Mouse (Mus musculus) layer of hippocampus, adult 11-12 months (tissue): ENCODE data around the gene Spag9.

ENCODE experiments used
- DNase-seq: peaks from one replicate; pipeline ENCODE4 v3.0.0; 2022; ENCODE audit warnings: low spot score

The Spag9 gene

GRCm38 (mm10) chr11:94054176-94054575 lies 58.3 kb downstream of the Spag9 start:
- DNase-seq: no peak

DNA sequence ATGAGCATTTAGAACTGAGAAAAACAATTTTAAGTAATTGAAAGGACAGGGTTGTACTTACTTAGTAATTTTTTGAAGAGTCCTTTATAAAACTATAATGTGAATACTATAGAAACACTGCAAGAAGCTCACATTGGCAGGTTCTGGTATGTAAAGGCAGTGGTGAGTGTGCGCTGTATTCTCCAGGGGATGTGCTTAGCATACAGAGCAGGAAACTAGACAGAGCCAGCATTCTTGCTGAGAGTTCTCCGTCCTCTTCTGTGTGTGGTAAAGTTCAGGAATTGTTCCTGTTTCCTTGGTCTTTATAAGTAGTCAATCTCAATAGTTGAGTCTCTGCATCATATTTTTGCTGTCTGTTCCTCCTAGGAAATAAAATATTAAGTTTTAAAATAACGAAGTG lies 59.0 kb downstream of the Spag9 start:
- peak; percentile 35 for DNase-seq

DNA sequence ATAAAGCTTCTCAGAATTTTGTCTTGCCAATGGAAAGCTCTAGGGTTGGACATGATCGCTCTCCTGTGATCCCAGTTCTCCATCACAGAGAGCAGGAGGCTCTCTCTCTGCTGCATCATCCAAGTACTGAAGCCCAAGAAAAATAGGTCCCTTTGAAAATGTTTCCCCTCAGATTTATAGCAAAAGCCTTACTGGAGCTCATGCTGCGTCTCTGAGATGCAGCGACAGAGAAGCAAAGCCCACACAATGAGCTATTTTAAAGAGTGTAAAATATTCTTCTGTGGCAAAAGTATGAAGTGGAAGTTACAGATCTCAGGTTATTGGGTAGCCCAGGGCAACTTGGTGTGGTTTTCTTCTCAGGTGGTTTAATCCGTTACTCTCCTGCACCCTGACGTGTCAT lies 68.0 kb downstream of the Spag9 start:
- no peak for DNase-seq

- DNase-seq: no peak
These were observed 74.6 kb downstream of the Spag9 start for GRCm38 (mm10) chr11:94070455-94070854.

GRCm38 (mm10) chr11:94073283-94073682 lies 77.4 kb downstream of the Spag9 start:
- DNase-seq: no peak

- peak; percentile 61 for DNase-seq
These were observed 91.1 kb downstream of the Spag9 start for GRCm38 (mm10) chr11:94086966-94087365.

DNA sequence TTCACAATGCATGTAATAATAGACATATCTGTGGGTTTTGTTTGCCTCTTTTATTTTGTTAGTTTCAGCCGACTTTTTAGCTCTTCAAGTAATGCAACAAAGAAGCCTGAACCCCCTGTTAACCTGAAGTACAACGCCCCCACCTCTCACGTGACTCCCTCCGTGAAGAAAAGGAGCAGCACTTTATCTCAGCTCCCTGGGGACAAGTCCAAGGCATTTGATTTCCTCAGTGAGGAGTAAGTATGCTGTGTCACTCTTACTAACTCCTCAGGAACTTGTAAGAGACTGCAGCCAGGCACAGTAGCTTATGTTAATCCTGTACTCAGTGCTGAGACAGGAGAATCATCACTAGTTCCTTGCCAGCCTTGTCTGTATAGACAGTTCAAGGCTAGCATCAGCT lies 94.6 kb downstream of the Spag9 start:
- no peak for DNase-seq

GRCm38 (mm10) chr11:94097489-94097888 lies 101.6 kb downstream of the Spag9 start:
- no peak for DNase-seq

DNA sequence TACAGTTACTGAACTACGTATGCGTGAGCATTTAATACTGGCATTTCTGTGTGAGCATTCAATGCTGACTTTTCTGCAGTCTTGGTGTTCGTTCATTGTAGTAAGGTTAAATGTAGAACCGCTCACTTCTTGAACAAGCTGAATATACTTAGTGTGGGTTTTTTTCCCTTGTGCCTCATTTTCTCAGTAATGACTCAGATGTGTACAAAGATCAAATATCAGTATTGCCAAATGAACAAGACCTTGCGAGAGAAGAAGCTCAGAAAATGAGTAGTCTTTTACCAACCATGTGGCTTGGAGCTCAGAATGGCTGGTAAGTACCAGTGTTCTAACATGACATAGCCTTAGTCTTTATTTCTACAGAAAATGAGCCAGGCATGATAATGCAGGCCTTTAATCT lies 102.9 kb downstream of the Spag9 start:
- no peak for DNase-seq

DNA sequence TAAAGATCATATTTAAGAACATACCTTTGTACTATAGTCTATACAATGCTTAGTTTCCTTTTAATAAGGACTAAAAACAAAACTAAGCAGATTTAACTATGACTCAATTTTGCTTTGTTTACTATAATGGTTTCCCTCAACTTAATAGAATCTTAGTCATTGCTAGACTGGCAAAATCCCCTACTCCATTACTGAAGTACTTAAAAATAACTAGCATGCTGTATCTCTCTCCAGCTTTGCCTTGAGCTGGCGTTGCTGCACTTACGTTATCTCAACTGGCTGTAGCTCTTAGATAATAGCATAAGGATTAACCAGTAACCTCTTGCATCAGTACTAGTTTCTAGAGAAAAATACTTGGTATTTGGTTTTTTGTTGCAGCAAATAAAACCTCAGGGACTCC lies 117.9 kb downstream of the Spag9 start:
- no peak for DNase-seq

DNA sequence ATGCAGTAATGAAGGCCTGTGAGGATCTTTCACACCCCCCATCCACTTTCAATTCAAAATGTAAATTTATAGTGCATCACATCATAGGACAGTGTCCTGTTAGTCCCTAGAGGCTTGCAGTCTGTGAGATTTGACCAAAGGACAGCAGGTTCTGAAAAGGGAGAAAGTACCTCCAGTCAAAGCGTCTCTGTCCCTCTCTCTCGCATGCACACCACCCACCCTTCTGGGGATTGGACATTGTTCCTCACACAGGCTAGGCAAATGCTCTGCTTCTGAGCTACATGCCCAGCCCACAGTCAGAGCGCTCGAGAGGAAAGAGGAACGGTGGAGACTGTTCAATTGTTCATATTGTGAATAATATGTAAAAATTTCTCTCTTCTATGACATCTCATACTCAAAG lies 119.5 kb downstream of the Spag9 start:
- DNase-seq: no peak

DNA sequence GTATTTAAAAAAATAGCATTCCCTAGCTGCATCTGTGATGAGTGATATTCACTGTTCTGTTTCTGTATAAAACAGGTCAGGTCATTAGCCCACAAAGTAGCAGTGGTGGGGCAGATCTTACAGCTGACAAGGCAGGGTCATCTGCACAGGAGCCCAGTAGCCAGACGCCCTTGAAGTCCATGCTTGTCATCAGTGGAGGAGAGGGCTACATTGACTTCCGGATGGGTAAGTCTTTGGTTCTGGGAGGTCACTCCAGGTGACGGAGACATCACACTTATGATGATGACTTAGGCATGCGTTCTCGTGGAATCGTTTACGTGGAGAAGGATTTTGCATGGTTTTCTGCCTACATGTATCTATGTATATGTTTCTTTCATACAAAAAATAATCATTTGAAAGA lies 120.8 kb downstream of the Spag9 start:
- no peak for DNase-seq

DNA sequence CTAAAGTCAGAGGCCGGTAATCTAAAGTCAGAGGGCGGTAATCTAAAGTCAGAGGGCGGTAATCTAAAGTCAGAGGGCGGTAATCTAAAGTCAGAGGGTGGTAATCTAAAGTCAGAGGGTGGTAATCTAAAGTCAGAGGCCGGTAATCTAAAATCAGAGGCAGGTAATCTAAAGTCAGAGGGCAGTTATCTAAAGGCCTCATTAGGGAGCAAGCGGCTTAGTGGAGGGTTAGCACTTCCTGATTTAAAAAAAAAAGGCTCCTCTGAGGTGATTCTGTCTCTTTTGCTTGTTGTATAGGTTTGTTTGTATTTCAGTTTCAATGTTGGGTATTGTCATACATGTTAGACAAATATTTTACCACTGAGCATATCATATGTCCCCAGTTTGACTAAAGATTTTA lies 121.9 kb downstream of the Spag9 start:
- DNase-seq: no peak

GRCm38 (mm10) chr11:94118612-94119011 lies 122.7 kb downstream of the Spag9 start:
- no peak for DNase-seq

- no peak for DNase-seq
These were observed 124.8 kb downstream of the Spag9 start for GRCm38 (mm10) chr11:94120690-94121089.

GRCm38 (mm10) chr11:94121501-94121900 lies 125.6 kb downstream of the Spag9 start:
- DNase-seq: no peak

- DNase-seq: no peak
These were observed 126.6 kb downstream of the Spag9 start for GRCm38 (mm10) chr11:94122341-94123030.

DNA sequence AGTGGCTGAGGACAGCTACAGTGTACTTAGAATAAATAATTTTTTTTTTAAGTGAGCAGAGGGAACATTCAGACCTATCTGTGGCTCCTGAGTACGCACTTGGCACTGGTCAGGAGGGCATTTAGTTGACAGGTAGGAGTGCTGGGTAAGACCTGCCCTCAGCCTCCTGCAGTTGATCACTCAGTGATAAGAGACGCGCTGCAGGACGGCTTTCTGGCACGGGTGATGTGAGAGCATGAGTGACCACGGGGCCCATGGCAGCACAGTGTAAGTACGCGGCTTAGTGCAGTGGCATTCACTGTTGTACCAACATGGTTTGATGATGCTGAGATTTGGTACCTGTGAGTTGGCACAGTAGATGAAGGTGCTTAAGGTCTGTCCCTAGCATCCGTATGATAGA lies 130.8 kb downstream of the Spag9 start:
- DNase-seq: no peak

GRCm38 (mm10) chr11:94127966-94128365 lies 132.1 kb downstream of the Spag9 start:
- DNase-seq: peak; percentile 89

DNA sequence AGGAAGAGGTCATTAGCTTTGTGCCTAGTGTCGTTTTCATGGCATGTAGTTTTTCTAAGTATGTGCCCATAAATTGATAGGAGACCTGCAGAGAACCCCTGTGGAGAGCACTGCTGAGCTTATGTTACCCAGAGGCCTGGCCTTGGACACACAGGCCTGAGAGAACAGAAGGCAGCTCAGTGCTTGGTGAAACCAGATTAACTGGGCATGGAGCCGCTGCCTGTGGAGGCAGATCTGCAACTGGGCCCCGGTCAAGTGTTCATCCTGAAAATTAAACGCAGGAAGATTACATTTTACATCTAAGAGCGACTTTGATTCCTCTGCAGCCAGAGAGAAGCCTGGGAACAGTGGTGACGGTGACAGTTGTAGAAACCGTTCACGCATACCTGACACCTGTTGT lies 132.6 kb downstream of the Spag9 start:
- DNase-seq: no peak

DNA sequence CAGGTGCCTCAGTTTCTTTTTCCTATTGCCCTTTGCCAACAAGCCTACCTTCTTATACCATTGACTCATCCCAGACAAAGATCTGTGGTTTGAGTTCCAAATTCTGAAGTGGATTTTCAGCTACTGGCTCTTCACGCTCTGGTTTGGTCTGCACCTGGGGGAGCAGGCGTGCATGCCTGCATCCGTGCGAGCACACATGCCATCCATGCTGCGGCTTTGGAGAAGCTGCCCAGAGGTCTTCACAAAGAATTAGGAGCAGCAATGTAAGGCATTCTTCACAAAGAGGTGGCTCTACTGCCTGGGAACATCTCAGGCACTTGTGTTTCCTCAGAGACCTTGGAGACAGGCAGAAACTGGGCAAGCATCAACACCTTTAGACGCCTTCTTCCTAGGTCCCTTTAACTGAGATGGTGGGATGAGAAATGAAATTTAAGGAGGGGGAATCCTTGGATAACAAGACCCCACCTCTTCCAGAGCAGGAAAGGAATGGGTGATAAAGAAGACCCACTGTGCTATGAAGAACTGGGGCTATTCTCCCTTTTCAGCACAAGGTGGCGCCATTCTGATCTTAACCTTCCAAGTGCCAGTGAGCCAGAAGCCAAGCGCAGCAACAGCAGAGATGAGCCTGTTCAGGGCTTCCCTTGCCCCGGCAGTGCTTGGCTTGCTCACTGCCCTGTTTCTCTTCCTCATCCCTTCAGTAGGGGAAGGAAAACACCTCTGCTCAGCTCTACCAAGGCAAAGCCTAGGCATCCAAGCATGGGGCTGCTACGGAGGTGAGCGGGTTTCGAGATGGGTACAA lies 133.6 kb downstream of the Spag9 start:
- DNase-seq: peak; percentile 76

DNA sequence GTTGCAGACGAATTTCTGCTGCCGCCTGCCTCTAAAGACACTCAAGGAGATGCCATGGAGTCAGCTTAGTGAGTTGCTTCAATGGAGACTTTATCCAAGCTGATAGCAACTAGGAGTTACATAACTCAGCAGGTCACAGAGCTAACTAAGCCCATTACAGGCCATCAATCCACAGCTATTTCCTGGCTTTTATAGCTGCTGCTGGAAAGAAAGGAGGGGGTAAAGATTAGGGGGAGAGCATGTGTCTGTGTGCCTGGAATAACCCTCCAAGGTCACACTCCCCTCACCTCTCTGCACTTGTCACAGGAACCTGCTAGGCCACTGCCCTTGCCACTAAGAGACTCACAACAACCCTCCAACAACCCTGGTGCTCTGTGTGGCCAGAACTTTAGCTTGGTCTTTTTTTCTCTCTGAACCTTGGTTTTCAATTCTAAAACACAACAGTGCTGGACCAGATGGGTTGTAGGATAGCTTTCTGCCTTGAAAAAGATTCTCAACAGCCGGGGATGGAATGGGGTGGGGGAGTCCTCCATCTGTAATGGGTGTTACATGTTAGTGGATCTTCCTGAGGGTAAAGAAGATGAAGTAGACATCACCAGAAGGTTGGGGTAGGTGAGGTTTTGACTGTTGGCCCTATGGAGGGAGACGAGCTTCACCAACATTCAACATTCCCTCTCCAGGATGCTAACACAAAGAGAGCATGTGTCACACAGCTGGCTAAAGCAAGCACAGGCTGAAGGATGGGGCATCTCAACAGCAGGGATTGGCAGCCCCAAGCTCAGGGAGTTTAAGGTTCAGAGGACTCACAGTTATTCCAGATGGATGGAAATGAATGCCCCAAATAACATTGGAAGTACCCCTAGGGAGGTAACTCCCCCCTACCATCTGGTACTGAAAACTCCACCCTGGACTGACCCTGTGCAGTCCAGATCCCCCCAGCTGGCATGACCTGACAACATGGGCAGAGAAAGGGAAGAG lies 134.5 kb downstream of the Spag9 start:
- no peak for DNase-seq
